Mouse (Mus musculus) lung, embryonic 14.5 days (tissue): Measurements from ENCODE around the gene Tmem220. TPM values are rescaled to one million over a fixed set of nuclear protein-coding genes. Genes with fewer than 3 reads are reported as not detected.

Experiments
- ATAC-seq: fragments of 200-750 bp; cut with Nextera tagmentation; 2 replicates; pipeline ENCODE4 v1.8.0; 2017; ENCODE audit warnings: mild to moderate bottlenecking, moderate TSS enrichment, moderate library complexity; ENCODE audit not compliant: insufficient read depth
- DNase-seq: peaks from one replicate; pipeline ENCODE4 v3.0.0-alpha.2; 2015
- H3K27ac ChIP-seq: fragments of 300-500 bp; sonication (generic); 2 replicates; pipeline ENCODE4 v1.5.1; 2014; ENCODE audit warnings: low read depth, mild to moderate bottlenecking, moderate library complexity
- H3K27me3 ChIP-seq: fragments of 300-500 bp; sonication (generic); 2 replicates; pipeline ENCODE4 v1.6.1; 2014; ENCODE audit warnings: low read length, control low read depth; ENCODE audit not compliant: insufficient read depth
- H3K36me3 ChIP-seq: fragments of 300-500 bp; sonication (generic); 2 replicates; pipeline ENCODE4 v1.6.1; 2014; ENCODE audit warnings: control low read depth; ENCODE audit not compliant: insufficient read depth
- H3K4me1 ChIP-seq: fragments of 300-500 bp; sonication (generic); 2 replicates; pipeline ENCODE4 v1.6.1; 2014; ENCODE audit warnings: antibody characterized with exemption, control low read depth; ENCODE audit not compliant: insufficient read depth
- H3K4me2 ChIP-seq: fragments of 300-500 bp; sonication (generic); 2 replicates; pipeline ENCODE4 v1.6.1; 2014; ENCODE audit warnings: mild to moderate bottlenecking
- H3K4me3 ChIP-seq: fragments of 300-500 bp; sonication (generic); 2 replicates; pipeline ENCODE4 v1.5.1; 2014; ENCODE audit warnings: low read depth, low read length
- H3K9ac ChIP-seq: fragments of 300-500 bp; sonication (generic); 2 replicates; pipeline ENCODE4 v1.6.1; 2014
- H3K9me3 ChIP-seq: fragments of 300-500 bp; sonication (generic); 2 replicates; pipeline ENCODE4 v1.6.1; 2016; ENCODE audit warnings: low read depth, low read length, control low read depth
- CTCF ChIP-seq: IDR thresholded peaks from 2 replicates; pipeline ENCODE4 v1.5.1; 2016; ENCODE audit warnings: antibody characterized with exemption, low read depth
- WGBS: fragments of 180-500 bp; shearing (Covaris S2); extraction: QIAGEN DNeasy Blood & Tissue Kit; methylation state at CpG from one replicate; pipeline ENCODE4 v1.1.7; 2014; 5-methylcytosine and 5-hydroxymethylcytosine counted together
- polyA plus RNA-seq: library from polyadenylated mRNA; unstranded; fragments of >200 nt; fragmentation: Nextera tagmentation; extraction: Ambion mirVana; gene quantifications from 2 replicates; pipeline ENCODE4 v1.2.1, GENCODE M21; 2014

The Tmem220 gene
- polyA plus RNA-seq, 1 experiment from 2014 or later = 1.8 TPM

DNA sequence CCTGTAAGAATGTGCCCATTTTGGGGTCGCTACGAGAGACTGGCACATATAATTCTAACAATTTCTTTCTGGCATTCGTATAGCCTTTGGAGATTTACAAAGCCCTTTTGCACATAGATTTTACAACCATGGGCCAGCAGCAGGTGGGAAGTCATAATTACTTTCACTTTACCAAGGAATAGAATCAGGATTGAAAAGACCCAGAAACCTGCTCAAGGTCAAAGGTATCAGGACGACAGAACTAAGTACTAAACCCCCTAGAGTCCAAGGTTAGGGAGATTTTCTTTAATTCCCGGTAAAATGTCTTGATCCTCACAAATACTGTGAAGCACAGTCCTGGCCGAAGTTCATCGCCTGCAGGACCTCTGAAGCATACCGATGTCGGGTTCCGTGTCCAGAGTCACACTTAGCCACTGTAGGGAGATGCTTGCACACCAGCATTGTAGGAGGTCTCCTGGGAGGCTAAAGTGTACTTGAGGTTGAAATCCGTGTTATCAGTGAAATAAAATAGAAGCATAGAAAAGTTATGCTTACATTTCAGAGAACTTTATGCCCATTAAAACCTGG lies 39.7 kb upstream of the Tmem220 start:
- Histone ChIP-seq H3K9ac (peak overlapping the region; percentile 45), H3K27me3 (no peaks in the 10 kb centered on the region), H3K27ac (peak overlapping the region; percentile 34; the same call in 1 of the 2 replicates), H3K36me3 (no peaks in the 10 kb centered on the region), H3K4me2 (peak overlapping the region; percentile 73), H3K4me1 (peaks cover 15% of the 10 kb centered on the region), H3K4me3 (peak overlapping the region; percentile 37), H3K9me3 (no peaks in the 10 kb centered on the region)
- ATAC-seq (no peak), DNase-seq (peak; percentile 5)
- no peak for TF ChIP-seq CTCF
- WGBS = 29% methylated on average over 11 of the region's 11 CpGs

DNA sequence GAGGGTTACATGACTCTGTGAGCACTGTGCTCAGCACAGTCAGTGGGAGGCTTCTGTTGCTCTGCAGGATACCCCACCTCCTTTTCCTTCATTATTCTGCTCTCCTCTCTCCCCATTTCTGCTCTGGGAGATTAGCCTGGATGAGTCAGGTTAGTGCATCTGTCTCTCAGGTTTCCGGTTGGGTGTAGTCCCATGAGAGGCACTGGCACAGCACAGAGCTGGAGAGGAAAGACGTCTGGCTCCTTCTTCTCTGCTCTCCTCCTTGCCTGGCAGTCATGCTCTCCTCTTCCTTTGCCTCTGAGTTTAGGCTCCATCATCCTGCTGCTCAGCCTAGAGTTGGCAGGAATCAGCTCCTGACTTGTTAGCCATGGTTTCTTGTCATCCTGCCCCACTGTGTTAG lies 32.8 kb upstream of the Tmem220 start:
- no peak overlapping the region for H3K27ac ChIP-seq
- no peak for ATAC-seq
- WGBS = 74% methylated on average over 2 of the region's 2 CpGs
- H3K9me3 ChIP-seq = no peaks in the 10 kb centered on the region
- no peaks in the 10 kb centered on the region for H3K27me3 ChIP-seq
- no peak for DNase-seq
- no peak overlapping the region for H3K4me2 ChIP-seq
- TF ChIP-seq CTCF = no peak
- no peak overlapping the region for H3K9ac ChIP-seq
- H3K36me3 ChIP-seq = no peaks in the 10 kb centered on the region
- H3K4me3 ChIP-seq = no peak overlapping the region
- no peaks in the 10 kb centered on the region for H3K4me1 ChIP-seq

DNA sequence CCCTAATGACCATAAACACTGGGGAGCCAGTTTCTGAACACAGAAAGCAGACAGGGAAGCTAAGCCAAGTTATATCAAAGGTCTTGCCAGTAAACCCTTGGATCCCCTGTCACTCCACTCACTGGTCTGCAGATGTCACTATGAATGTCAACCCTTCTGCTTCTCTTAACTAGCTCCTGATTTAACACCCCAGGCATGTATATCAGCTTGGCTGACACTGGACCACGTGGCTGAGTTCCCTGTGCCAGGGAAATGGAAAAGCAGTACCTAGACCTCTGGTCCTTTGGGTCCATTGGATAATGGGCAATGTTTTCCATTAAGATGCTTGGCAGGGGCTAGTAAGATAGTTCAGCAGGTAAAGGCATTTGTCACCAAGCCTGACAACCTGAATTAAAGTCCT lies 31.3 kb upstream of the Tmem220 start:
- no peak for TF ChIP-seq CTCF
- no peaks in the 10 kb centered on the region for H3K9me3 ChIP-seq
- WGBS = 10% methylated on average over 1 of the region's 1 CpGs
- DNase-seq = peak; percentile 10
- no peaks in the 10 kb centered on the region for H3K36me3 ChIP-seq
- H3K9ac ChIP-seq = no peak overlapping the region
- peaks cover 7% of the 10 kb centered on the region for H3K4me1 ChIP-seq
- ATAC-seq = no peak
- H3K4me2 ChIP-seq = no peak overlapping the region
- H3K4me3 ChIP-seq = no peak overlapping the region
- H3K27ac ChIP-seq = no peak overlapping the region
- H3K27me3 ChIP-seq = no peaks in the 10 kb centered on the region

DNA sequence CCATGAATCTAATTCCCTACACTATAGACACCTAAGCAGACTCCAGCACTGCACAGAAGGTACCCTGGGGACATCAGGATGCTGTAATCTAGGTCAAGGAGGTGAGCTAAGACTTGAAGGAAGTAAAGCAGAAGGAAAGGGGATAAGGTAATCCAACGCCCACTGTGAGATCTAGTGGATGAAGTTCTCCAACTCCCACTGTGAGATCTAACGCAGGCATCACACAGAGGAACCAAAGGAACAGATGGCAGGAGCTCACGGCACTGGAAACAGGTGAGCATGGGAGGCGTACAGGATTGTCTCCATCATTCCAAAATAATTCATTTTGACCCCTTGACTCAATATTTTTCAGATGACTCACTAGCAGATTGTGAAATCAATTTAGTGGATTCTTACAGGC lies 28.5 kb upstream of the Tmem220 start:
- DNase-seq = no peak
- no peak for ATAC-seq
- H3K4me1 ChIP-seq = peaks cover 10% of the 10 kb centered on the region
- H3K9ac ChIP-seq = no peak overlapping the region
- no peak overlapping the region for H3K4me2 ChIP-seq
- no peak overlapping the region for H3K27ac ChIP-seq
- no peaks in the 10 kb centered on the region for H3K36me3 ChIP-seq
- no peak for TF ChIP-seq CTCF
- WGBS = 72% methylated on average over 4 of the region's 4 CpGs
- H3K27me3 ChIP-seq = no peaks in the 10 kb centered on the region
- H3K4me3 ChIP-seq = no peak overlapping the region
- no peaks in the 10 kb centered on the region for H3K9me3 ChIP-seq

DNA sequence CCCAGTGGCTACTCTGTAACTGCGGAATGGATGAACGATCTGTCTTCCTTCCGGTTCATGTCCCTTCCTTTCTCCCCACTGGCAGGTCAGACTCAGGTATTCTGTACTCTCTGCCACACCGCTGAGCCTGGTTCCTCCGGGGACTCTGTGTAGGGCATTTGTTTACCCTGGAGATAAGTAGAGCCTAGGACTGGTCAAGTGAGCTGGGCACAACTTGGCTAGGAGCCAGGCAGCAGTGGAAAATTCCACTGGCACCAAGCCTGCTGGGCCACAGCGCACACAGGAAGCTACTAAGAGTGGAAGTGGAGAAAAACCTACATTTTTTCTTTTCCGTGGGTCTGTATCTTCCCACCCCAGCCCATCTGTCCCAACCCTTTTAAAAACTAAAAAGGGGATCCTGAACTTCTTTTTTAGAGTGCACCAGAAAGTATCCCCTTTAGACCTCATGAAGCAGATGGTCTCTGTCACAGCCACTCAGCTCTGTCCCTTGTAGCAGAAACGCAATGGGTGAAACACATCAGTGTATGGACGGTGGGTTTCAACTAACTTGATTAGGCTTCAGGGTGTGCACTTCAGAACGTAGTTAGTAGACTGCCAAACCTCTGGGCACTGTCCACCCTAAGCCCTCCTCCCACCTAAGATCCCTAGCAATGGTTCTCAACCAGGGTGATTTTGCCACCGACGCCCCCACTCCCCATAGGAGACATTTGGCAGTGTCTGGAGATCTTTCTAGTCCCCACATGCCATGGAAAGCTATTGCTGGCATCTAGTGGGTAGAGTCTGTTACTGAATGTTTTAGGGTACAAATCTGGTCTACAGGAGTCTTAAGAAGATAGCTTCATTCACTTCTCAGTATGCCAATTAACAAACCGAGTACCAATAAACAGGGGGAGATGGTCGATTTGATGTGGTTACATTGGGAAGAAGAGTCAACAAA lies 26.2 kb upstream of the Tmem220 start:
- no peak for TF ChIP-seq CTCF
- no peaks in the 10 kb centered on the region for H3K27me3 ChIP-seq
- H3K4me1 ChIP-seq = peaks cover 10% of the 10 kb centered on the region
- H3K36me3 ChIP-seq = no peaks in the 10 kb centered on the region
- H3K9ac ChIP-seq = no peak overlapping the region
- peak; percentile 79 for DNase-seq
- 46% methylated on average over 14 of the region's 14 CpGs for WGBS
- H3K27ac ChIP-seq = peak overlapping the region; percentile 63; the same call in 1 of the 2 replicates
- no peak overlapping the region for H3K4me3 ChIP-seq
- no peaks in the 10 kb centered on the region for H3K9me3 ChIP-seq
- H3K4me2 ChIP-seq = no peak overlapping the region
- ATAC-seq = peak; percentile 75

DNA sequence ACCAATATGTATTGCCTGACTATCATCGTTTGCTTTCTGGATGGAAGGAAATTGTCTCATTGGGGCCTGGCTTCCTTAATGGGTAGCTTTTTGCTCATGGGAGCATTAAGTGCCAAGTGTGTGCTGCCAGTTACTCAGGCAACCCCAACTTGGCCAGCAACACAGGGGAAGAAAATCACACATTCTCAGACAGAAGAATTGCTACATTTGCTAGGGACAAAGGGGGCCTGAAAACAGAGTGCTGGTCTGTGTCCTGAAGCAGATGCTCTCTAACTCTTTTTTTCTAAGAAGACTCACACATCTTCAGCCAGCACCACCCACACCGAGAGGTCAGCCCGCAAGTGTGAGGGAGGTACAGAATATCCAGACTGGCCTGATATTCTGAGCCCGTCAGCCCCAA lies 24.3 kb upstream of the Tmem220 start:
- H3K27me3 ChIP-seq = no peaks in the 10 kb centered on the region
- H3K9ac ChIP-seq = no peak overlapping the region
- no peak overlapping the region for H3K4me2 ChIP-seq
- TF ChIP-seq CTCF = no peak
- ATAC-seq (no peak), DNase-seq (no peak)
- WGBS = 79% methylated on average over 4 of the region's 4 CpGs
- peaks cover 10% of the 10 kb centered on the region for H3K4me1 ChIP-seq
- no peaks in the 10 kb centered on the region for H3K36me3 ChIP-seq
- no peak overlapping the region for H3K4me3 ChIP-seq
- H3K9me3 ChIP-seq = no peaks in the 10 kb centered on the region
- H3K27ac ChIP-seq = no peak overlapping the region

DNA sequence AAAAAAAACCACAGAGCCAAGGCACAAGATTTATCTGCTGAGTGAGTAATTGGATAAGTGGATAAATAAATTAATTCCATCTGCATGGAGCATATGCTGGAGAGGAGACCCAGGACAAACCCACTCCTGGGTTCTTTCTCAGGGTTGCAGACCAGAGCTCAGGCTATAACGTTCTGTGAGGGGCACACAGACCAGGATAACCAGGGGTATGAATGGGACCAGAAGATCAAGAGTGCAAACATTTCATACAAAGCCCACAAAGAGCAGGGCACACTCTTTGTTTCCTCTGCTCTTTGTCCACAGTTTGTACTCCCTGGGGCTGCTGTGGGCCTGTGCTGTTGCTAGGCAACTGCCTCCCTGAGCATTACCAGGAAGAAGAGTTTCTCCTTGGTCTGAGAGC lies 23.2 kb upstream of the Tmem220 start:
- ATAC-seq (no peak), DNase-seq (no peak)
- peaks cover 10% of the 10 kb centered on the region for H3K4me1 ChIP-seq
- no peak overlapping the region for H3K9ac ChIP-seq
- H3K36me3 ChIP-seq = no peaks in the 10 kb centered on the region
- no peak overlapping the region for H3K4me3 ChIP-seq
- H3K4me2 ChIP-seq = no peak overlapping the region
- no peak for TF ChIP-seq CTCF
- WGBS = 55% methylated on average over 1 of the region's 1 CpGs
- no peak overlapping the region for H3K27ac ChIP-seq
- H3K9me3 ChIP-seq = no peaks in the 10 kb centered on the region
- no peaks in the 10 kb centered on the region for H3K27me3 ChIP-seq
